Mouse (Mus musculus): ENCODE data around the gene Cyp26c1. TPM values are rescaled to one million over a fixed set of nuclear protein-coding genes. Genes with fewer than 3 reads are reported as not detected.
A peak's percentile ranks its signal among the peaks of the same experiment; 100 is the strongest.

Gene Cyp26c1
- not detected for total RNA-seq (2021)
- long read RNA-seq, result 0 reads

DNA sequence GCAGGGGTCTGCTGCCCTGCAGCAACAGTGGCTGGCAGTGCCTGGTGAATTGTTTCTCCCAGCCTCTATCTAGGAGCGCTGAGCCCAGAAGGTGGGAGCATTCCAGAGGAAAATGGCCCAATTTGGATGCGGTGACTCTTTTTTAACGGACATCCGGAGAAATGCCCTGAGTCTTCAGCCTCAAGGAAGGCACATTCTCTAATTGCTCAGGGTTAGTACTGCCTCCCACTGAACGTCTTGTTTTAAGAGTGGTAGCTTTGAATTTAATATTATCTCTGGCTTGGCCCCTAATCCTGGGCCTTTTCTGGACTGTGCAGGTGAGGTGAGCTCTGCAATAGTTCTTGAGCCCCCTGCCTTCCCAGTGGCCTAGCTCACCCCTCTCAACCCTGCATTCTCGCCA, at the start of gene Cyp26c1:
Cyp26c1 (plus strand) TSS at position 301 of the 400 bp plus-strand sequence.
- DNase-seq (ENCODE audit: low spot score in 2 of 2), result no peak

DNA sequence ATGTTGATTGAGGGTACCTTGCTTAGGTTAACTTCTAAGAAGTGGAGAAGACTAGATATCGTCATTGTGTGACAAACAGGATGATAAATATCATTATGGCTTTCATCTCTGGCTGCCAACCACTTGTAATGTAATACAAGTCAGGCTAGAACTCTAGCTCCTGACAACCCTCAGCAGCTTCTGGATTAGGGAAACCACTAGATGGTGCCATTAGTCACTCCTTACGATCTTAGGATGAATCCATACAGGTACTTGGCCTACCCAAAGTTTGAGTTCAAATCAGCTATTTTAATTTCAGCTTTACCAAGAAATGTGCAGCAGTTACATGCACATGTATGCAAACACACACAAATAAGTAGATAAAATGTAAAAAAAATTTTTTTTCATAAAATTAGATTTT, 37.4 kb upstream of the Cyp26c1 start:
- no peak for DNase-seq (ENCODE audit: low spot score in 2 of 2)

DNA sequence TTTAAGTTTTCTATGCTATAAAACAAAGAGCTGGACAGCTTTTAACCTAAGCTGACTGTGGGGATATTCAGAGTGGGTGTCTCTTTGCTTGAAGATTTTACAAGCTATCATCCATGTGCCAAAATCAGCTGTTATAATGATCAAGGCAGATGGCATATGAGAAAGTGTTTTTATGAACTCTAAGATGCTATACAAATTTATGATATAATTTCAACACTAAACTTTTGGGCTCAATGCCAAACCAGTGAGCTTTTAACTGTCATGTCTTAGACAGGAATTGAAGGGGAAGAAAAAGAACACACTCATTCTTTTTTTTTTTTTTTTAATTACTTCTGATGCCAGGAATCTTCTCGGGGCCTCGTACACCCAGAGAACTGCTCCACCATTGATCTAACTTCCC, 34.9 kb upstream of the Cyp26c1 start:
- DNase-seq (ENCODE audit: low spot score in 2 of 2), result no peak

DNA sequence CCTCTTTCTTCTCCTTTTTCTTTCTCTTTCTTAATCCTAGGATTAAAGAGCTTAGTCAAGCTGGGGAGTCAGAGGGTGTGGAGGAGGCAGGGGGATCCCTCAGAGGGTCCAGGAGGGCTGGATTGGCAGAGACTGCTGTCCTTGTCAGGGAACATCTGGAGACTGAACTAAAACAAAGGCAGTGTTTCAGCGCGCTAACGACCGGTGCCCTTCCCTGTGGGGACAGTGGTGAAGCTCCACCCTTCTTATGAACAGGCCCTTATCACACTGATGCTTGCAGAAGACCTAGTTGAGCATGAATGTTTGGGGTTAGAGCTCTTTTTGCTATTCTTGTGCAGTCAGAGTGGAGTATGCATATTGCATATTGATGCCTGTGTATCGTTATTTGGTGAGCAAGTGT, 31.4 kb upstream of the Cyp26c1 start:
- no peak for DNase-seq (ENCODE audit: low spot score in 2 of 2)

DNA sequence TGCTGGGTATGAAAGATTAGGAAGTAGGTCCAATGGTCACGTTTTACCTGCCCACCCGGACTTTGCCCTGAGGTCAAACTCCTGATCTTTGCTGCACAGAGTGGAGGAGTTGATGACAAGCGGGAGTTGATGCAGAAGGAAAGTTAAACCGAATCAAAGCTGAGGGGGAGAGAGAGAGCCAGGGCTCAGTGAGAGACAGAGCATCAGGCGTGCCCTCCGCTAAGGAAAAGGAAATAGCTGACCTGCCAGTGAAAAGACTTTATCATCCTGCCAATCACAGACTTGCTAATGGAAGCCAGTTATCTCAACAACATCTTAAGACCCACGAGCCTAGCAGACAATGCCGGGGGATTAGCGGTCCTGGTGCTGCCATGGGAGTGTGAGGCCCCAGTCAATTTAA, 28.9 kb upstream of the Cyp26c1 start:
- no peak for DNase-seq (ENCODE audit: low spot score in 2 of 2)

DNA sequence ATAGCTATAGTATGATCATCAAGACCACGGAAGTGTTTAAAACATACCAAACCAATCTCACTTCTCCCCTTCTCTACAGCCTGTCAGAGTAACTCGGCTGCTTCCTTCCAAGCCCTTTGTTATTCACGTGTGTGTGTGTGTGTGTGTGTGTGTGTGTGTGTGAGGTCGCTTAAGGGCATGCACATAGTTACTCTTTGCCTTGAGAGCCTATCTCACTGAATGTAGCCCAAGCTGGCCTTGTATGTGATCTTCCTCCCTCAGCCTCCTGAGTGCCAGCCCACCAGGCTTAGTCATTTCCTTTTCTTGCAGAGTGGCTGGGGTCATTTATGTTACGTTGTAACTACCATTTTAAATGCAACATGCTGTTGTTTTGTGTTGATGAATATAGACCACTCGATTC, 20.1 kb upstream of the Cyp26c1 start:
- no peak for DNase-seq (ENCODE audit: low spot score in 2 of 2)

DNA sequence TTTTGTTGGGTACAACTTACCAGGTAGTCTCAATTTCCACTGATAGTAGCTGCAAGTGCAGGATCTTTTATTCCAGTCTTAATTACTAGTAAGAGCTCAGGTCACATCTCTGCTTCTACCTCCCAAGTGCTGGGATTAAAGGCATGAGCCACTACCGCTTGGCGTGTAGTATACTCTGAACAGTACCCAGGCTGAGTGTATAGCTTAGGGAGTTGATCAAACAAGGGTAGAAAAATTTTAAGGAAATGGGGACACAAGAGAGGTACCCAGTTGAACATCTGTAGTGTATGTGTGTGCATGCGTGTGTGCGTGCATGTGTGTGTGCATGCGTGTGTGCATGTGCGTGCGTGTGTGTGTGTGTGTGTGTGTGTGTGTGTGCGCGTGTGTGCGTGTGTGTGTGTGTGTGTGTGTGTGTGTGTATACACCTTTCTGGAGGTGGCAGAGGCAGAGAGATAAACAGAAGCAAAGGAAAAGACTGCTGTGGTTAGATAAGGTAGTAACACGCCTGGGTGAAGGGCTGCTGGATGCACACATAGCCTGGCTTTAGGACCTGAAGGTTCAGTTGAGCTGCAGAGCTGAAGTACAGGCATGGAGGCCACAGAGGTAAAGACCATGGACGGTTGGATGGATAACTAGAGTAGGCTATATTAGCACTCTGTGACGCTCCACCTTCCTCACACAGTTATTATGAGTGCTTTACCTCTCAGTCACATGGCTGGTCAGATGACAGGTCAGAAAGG, 17.4 kb upstream of the Cyp26c1 start:
- no peak for DNase-seq (ENCODE audit: low spot score in 2 of 2)

DNA sequence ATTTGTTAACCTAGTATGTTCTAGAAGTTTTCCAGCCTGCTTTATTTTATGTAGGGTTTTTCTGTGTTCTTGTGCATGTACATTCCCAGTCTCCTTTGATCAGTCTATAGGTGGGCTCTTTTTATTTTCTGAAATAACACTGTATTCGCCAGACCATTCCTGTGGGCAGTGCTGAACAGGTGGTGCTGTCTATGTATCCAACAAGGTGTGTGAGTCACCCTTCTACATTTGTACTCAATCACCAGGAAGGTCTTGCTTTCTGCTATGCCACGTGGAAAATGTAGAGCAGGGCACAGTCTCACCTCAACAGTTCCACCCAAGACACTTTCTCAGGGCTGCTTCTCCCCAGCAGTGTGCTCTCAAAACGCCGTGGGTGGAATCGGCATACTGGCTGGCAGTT, 16.7 kb upstream of the Cyp26c1 start:
- no peak for DNase-seq (ENCODE audit: low spot score in 2 of 2)

DNA sequence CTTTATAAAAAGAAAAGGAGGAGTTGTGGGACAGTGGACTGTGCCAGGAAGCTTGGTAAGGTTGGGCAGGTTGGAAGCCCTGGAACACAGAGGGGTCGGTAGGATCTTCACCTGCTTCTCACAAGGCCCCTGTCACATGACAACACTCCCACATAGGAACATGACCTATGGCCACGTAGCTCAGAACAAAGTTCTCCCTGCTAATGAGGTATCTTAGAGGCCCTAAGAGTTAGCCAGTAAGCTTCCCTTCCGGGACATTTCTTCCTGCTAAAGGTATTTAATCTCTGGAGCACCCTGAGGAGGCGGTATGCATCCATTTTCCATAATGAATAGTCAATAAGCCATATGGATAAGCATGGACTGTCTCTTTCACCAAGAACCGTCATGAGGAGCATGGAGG, 15.9 kb upstream of the Cyp26c1 start:
- no peak for DNase-seq (ENCODE audit: low spot score in 2 of 2)

DNA sequence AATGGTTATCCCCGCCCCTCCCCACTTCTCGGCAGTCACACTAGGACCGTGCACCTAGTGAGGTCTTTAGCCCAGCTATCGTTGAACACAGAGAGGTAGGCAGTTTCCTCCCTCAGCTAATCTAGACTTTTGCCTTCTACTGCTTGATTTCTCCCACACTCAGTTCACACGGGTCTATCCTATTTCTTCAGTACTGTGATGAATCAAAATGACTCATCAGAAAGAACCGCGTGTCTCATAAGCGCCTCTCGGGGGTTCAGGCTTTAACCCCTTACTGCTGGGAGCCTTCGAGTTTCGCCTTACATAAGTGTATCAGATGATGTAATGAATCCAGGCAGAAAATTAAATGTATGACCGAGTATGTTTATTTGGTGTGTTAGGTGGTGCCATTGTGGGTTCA, 12.0 kb upstream of the Cyp26c1 start:
- no peak for DNase-seq (ENCODE audit: low spot score in 2 of 2)

DNA sequence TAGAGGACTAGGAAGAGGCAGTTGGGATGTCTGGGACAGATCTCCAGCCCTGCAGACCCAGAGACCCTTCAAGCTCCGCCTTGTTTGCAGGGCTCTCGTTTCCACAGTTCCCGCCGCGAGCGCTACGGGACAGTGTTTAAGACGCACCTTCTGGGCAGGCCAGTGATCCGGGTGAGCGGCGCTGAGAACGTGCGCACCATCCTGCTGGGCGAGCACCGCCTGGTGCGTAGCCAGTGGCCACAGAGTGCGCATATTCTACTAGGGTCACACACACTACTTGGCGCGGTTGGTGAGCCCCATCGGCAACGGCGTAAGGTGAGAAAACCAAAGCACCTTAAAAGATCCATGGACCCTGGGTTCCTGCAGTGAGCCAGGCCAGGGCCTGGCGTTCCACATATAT, 966 bp downstream of the Cyp26c1 start:
- DNase-seq (ENCODE audit: low spot score in 2 of 2), result no peak

DNA sequence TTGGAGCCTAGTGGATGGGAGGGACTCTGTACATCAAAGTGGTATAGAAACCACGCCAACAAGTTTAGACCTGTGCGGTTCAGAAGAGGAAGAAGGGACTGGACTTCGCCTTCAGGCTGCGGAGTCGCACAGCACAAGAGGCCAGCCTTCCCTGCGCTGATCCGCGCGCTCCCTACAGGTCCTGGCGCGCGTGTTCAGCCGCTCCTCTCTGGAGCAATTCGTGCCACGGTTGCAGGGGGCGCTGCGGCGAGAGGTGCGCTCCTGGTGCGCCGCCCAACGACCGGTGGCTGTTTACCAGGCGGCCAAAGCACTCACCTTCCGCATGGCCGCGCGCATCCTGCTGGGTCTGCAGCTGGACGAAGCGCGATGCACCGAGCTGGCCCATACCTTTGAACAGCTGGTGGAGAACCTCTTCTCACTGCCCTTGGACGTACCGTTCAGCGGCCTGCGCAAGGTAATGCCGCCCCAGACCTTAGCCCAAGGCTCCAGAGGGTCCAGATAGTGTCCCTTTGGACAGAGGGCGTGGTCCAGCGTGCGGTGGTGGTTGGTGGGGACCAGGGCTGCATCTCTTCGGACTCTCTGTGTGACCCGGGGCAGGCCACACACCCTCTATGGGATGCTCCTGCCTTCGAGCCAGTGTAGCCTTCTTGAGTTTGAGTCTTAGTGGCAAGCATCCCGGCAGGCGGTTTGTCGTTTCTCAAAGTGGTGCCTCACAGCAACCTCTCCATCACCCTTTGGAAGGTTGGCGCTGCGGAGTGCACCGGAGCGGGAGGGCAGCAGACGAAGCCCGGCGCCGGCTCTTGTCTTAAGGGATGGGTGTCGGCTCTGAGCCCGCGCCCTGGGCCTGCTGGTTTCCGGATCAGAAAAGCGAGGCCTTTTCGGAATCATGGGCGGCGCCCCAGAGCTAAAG, 1.8 kb downstream of the Cyp26c1 start:
- no peak for DNase-seq (ENCODE audit: low spot score in 2 of 2)

DNA sequence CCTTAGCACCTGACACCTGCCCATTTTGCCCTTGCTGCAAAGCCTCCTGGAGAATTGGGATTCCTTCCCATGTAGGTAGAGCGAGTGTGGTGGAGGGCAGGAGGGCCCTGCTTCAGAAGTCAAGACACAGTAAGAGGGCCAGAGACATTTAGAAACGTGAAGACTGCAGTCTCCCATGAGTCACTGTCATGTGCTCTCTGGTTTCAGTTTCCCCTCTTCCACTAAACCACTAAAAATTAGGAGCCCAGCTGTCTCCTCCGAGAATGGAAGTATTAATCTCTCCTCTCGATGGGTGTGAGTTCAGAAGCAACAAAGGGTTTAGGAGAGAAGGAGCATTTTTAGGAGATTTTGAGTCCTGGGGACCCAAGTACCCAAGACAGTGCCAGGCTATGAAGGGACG, 4.1 kb downstream of the Cyp26c1 start:
- DNase-seq (ENCODE audit: low spot score in 2 of 2), result no peak

DNA sequence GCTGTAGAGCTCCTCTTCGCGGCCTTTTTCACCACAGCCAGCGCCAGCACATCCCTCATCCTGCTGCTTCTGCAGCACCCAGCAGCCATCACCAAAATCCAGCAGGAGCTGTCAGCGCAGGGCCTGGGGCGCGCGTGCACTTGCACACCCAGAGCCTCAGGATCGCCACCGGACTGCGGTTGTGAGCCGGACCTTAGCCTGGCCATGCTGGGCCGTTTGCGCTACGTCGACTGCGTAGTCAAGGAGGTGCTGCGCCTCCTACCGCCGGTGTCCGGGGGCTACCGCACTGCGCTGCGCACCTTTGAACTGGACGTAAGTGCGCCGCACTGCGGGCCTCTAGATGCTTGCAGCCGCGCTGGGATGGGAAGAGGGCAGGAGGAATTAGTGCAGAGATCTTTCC, 5.3 kb downstream of the Cyp26c1 start:
- DNase-seq (ENCODE audit: low spot score in 2 of 2), result no peak

DNA sequence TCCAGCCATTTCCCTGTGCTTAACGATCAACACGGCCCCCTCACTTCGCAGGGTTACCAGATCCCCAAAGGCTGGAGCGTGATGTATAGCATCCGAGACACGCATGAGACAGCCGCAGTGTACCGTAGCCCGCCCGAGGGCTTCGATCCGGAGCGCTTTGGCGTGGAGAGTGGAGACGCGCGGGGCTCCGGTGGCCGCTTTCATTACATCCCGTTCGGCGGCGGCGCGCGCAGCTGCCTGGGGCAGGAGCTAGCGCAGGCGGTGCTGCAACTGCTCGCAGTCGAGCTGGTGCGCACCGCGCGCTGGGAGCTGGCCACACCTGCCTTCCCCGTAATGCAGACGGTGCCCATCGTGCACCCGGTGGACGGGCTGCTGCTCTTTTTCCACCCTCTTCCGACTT, 7.5 kb downstream of the Cyp26c1 start:
- DNase-seq (ENCODE audit: low spot score in 2 of 2), result peak in 1 of 2 experiments; percentile 27

DNA sequence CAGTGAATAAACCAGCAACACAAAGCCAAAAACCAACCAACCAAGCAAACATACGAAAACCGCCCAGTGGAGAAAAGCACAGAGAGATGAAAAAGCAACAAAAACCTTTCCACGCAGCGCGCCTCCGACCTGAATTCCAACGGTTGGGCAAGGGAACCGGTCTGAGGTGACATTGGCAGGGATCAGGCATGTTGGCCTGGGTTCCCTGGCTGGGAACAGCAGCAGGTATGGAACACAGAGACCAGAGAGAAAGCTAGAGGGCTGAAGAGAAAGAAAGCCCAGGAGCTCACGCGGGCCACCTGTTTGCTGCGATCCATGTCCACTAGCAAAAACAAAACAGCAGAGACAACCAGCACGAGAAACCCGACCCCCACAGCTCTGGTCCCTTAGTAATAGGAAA, 9.8 kb downstream of the Cyp26c1 start:
- DNase-seq (ENCODE audit: low spot score in 2 of 2), result no peak

DNA sequence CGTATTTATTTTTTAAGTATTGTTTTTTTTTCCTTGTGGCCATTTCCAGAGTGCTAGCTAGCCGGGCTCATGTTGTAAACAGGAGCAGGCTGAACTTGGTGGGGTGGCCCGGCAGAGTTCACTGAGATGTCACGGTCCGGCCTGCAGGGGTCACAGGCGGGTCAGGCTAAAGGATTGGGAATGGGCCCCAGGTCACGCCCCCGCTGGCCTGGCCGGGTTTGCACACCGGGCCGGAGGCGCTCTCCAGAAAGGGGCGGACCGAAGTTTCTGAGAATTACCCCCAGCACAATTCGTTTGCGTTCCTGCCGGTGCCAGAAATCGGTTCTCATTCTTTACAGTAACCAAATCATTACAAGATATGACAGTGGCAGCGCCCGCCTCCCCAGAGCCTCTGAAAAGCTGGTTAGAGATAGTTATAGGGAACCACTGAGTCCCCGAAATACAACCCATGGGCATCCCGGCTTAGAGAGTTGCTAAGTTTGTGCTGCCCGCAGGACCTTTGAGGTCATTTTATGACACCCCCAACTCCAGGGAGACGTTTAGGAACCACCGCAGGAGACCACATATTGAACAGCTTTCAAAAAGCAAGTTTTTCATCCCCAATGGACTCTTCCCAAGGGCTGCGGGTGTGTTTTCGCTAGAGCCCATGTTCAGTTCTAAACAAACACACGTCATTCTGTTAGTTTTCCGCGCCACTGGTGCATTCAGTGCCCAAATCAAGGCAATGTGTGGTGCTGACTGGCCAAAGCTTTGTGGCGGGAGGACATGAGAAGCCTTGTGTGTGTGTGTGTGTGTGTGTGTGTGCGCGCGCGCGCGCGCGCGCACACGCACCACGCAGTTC, 10.6 kb downstream of the Cyp26c1 start:
- no peak for DNase-seq (ENCODE audit: low spot score in 2 of 2)

DNA sequence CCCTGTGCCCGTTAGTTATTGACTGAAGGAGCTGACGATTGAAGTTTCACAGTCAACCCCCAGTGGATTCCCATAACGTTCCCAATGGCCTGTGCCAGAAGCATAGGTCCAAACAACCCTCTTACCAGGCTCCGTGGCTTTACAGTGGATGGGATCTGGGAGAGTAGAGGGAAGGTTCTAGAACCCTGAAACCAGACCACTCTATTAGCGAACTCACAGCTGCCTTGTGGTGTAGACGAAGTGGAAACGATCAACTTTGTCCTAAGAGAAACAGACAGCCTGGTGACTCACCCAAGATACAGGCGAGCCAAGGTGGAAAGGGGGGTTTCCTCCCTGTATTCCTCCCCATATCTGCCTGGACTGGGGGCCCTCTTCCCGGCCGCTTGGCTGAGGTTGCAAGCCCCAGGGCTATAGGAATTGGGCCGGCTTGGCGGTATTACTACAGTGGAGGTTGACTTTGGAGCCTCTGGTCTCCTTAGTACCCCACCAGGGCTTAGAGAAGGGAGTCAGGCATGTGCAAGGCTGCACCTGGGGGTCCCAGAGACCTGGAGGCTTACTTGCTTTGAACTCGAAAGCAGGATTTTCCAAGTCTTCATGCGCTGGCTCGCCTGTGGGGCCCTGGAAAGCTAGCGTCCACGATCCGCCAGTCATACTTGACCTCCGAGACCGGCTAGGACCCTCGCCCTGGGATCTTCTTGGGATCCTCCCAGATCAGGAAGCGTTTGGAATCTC, 11.4 kb downstream of the Cyp26c1 start:
- no peak for DNase-seq (ENCODE audit: low spot score in 2 of 2)

DNA sequence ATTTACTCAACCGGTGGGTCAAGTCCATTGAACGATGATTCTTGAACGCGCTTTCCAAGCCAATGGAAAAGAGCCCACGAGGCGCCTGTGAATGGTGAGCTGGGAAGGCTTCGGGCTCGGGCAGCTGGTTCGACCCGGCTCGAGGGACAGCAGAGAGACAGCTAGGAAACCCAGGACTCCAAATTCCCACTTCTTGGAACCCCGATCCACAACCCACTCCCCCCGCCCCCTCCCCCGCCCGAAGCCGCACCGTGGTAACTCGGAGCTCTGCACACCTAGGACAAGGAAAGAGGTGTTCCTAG, 11.9 kb downstream of the Cyp26c1 start:
- no peak for DNase-seq (ENCODE audit: low spot score in 2 of 2)

DNA sequence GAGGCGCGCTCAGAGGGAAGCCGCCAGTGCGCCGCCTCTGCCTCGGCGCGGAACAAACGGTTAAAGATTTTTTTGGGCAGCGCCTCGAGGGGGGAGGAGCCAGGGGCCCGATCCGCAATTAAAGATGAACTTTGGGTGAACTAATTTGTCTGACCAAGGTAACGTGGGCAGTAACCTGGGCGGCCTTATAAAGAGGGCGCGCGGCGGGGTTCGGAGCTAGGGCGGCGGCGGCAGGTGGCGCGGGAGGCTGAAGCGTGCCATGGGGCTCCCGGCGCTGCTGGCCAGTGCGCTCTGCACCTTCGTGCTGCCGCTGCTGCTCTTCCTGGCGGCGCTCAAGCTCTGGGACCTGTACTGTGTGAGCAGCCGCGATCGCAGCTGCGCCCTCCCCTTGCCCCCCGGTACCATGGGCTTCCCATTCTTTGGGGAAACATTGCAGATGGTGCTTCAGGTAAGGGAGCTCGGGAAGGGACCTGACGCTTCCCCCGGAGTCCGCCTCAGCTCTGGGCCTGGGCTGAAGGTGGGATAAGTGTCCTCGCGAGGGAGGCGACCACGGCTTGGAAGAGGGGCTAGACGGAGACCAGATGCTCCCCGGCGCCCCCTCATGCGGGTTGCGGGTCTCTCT, 12.4 kb downstream of the Cyp26c1 start, which contains the start of gene Cyp26a1:
Cyp26a1 (plus strand) TSS at position 148 of the 622 bp plus-strand sequence.
- no peak for DNase-seq (ENCODE audit: low spot score in 2 of 2)

Data from layer of hippocampus, adult 18-20 months (tissue).